In genomic region chr12:104422615-104423392, GRCm38 (mm10) we compare ENCODE assay signal across 12 mouse cellular contexts. TPM values are rescaled to one million over a fixed set of nuclear protein-coding genes. Genes with fewer than 3 reads are reported as not detected.
DNase-seq lines count a peak whose midpoint lies in the region; ATAC-seq and TF ChIP-seq lines count a peak whose summit lies in the region.
"Had no signal": no experiment of that assay in that cellular context is flagged by ENCODE, and none has a peak within 500 bp of the region (broad histone marks: within the 10 kb centered on the region; RNA-seq: fewer than 3 reads in every experiment).

No protein-coding gene starts in this region.

- H3K9me3 ChIP-seq in embryonic facial prominence, embryonic 14.5 days (ENCODE audit: control insufficient read depth, low read length), result no peaks in the 10 kb centered on the region
- H3K9me3 ChIP-seq in embryonic facial prominence, embryonic 10.5 days, result no peaks in the 10 kb centered on the region
- no peaks in the 10 kb centered on the region for H3K9me3 ChIP-seq in stomach, postnatal 0 days (ENCODE audit: control insufficient read depth, low read length)
- H3K9me3 ChIP-seq: forebrain, embryonic 15.5 days had no signal

- H3K27ac ChIP-seq in embryonic facial prominence, embryonic 14.5 days (replicated peaks; ENCODE audit: low read depth, low read length), result no peak overlapping the region
- no peak overlapping the region for H3K27ac ChIP-seq in embryonic facial prominence, embryonic 10.5 days (replicated peaks)
- no peak overlapping the region for H3K27ac ChIP-seq in kidney, adult 2 months (ENCODE audit: insufficient read depth, low read depth, low read length)
- H3K27ac ChIP-seq in stomach, postnatal 0 days (replicated peaks), result no peak overlapping the region
- H3K27ac ChIP-seq: forebrain, embryonic 15.5 days had no signal

- no peaks in the 10 kb centered on the region for H3K4me1 ChIP-seq in embryonic facial prominence, embryonic 14.5 days (ENCODE audit: control insufficient read depth, insufficient read depth, low read length)
- peaks cover 10% of the 10 kb centered on the region; the same call in 1 of the 2 replicates for H3K4me1 ChIP-seq in embryonic facial prominence, embryonic 10.5 days
- H3K4me1 ChIP-seq in kidney, adult 2 months (ENCODE audit: control insufficient read depth, insufficient read depth, low read length), result no peaks in the 10 kb centered on the region
- H3K4me1 ChIP-seq in stomach, postnatal 0 days (replicated peaks; ENCODE audit: control insufficient read depth, insufficient read depth), result no peaks in the 10 kb centered on the region
- H3K4me1 ChIP-seq: forebrain, embryonic 15.5 days had no signal

- no peaks in the 10 kb centered on the region for H3K36me3 ChIP-seq in embryonic facial prominence, embryonic 14.5 days (ENCODE audit: control insufficient read depth, insufficient read depth, low read length)
- H3K36me3 ChIP-seq in embryonic facial prominence, embryonic 10.5 days (replicated peaks), result no peaks in the 10 kb centered on the region
- H3K36me3 ChIP-seq in kidney, adult 2 months (ENCODE audit: control insufficient read depth, insufficient read depth, low read length), result no peaks in the 10 kb centered on the region
- H3K36me3 ChIP-seq in stomach, postnatal 0 days (ENCODE audit: control insufficient read depth, insufficient read depth, low read length), result no peaks in the 10 kb centered on the region
- H3K36me3 ChIP-seq: forebrain, embryonic 15.5 days had no signal

- no peak for TF ChIP-seq CTCF in kidney, adult 2 months (conservative IDR thresholded peaks at IDR 0.05; ENCODE audit: insufficient read depth, insufficient read length, low read depth, low read length)
- TF ChIP-seq CTCF in stomach, postnatal 0 days (IDR thresholded peaks at IDR 0.05; ENCODE audit: low read depth), result no peak

- DNase-seq in embryonic facial prominence, embryonic 14.5 days (ENCODE audit: low spot score), result peak; percentile 71
- no peak for DNase-seq in embryonic facial prominence, embryonic 10.5 days (ENCODE audit: low spot score)
- peak; percentile 21 for DNase-seq in urinary bladder, postnatal 14 days (ENCODE audit: low spot score)
- no peak for DNase-seq in urinary bladder, postnatal 10 days (ENCODE audit: low spot score)
- DNase-seq in kidney, adult 2 months, result peak; percentile 72
- no peak for DNase-seq in stomach, postnatal 0 days (ENCODE audit: low spot score)
- no peak for DNase-seq in frontal cortex, adult 2 months (ENCODE audit: extremely low spot score in 1 of 2, low spot score in 1 of 2)
- no peak for DNase-seq in thymus, postnatal 14 days
- DNase-seq: thymus, adult 18-20 months had no signal

- H3K4me3 ChIP-seq in embryonic facial prominence, embryonic 14.5 days (ENCODE audit: low read depth, low read length), result no peak overlapping the region
- no peak overlapping the region for H3K4me3 ChIP-seq in embryonic facial prominence, embryonic 10.5 days
- no peak overlapping the region for H3K4me3 ChIP-seq in kidney, adult 2 months (ENCODE audit: insufficient read depth, low read depth, low read length)
- no peak overlapping the region for H3K4me3 ChIP-seq in stomach, postnatal 0 days (ENCODE audit: low read depth, low read length)
- H3K4me3 ChIP-seq: forebrain, embryonic 15.5 days had no signal

- no peak for TF ChIP-seq EP300 in stomach, postnatal 0 days (optimal IDR thresholded peaks at IDR 0.05)

- no peak for TF ChIP-seq POLR2A in kidney, adult 2 months (IDR thresholded peaks at IDR 0.05; ENCODE audit: low read depth, low read length)

- no peak overlapping the region for H3K4me2 ChIP-seq in embryonic facial prominence, embryonic 14.5 days (ENCODE audit: low read depth, low read length)
- no peak overlapping the region for H3K4me2 ChIP-seq in stomach, postnatal 0 days (replicated peaks; ENCODE audit: low read depth)
- H3K4me2 ChIP-seq: forebrain, embryonic 15.5 days had no signal

- H3K27me3 ChIP-seq in embryonic facial prominence, embryonic 14.5 days (replicated peaks; ENCODE audit: control insufficient read depth, insufficient read depth, low read length), result no peaks in the 10 kb centered on the region; the same call in 1 of the 2 replicates
- no peaks in the 10 kb centered on the region for H3K27me3 ChIP-seq in embryonic facial prominence, embryonic 10.5 days (replicated peaks; ENCODE audit: low read depth, poor library complexity, severe bottlenecking)
- H3K27me3 ChIP-seq in kidney, adult 2 months (replicated peaks; ENCODE audit: control insufficient read depth, insufficient read depth, low read length), result no peaks in the 10 kb centered on the region
- H3K27me3 ChIP-seq in stomach, postnatal 0 days (ENCODE audit: control insufficient read depth, insufficient read depth, low read length), result no peaks in the 10 kb centered on the region
- H3K27me3 ChIP-seq: forebrain, embryonic 15.5 days had no signal

- ATAC-seq in embryonic facial prominence, embryonic 14.5 days (ENCODE audit: low read depth), result peak; percentile 63; the same call in 1 of the 2 replicates
- ATAC-seq in stomach, postnatal 0 days (ENCODE audit: low FRiP score, low TSS enrichment), result 0 out of 2 replicates have a peak, but pooled peaks have one; percentile 38
- ATAC-seq: activated CD4-positive, CD25-positive, alpha-beta regulatory T cell, adult 4 months; forebrain, embryonic 15.5 days had no signal

- H3K9ac ChIP-seq in embryonic facial prominence, embryonic 14.5 days (ENCODE audit: low read depth, low read length), result no peak overlapping the region
- no peak overlapping the region for H3K9ac ChIP-seq in stomach, postnatal 0 days (ENCODE audit: low read length)
- H3K9ac ChIP-seq: forebrain, embryonic 15.5 days had no signal

- WGBS in embryonic facial prominence, embryonic 14.5 days, result 64% methylated on average over 11 of the region's 11 CpGs
- WGBS in embryonic facial prominence, embryonic 10.5 days, result 84% methylated on average over 11 of the region's 11 CpGs
- 56% methylated on average over 11 of the region's 11 CpGs for WGBS in kidney, adult 2 months
- WGBS in stomach, postnatal 0 days, result 64% methylated on average over 11 of the region's 11 CpGs

RNA-seq across cellular contexts. Expression of gene Serpina3n, which starts 16.3 kb away (rescaled TPM):
- 0.60 and 0.63 TPM in 2 replicates for polyA plus RNA-seq in embryonic facial prominence, embryonic 14.5 days (2014; fragmentation: Nextera tagmentation; extraction: Ambion mirVana)
- not detected in 2 replicates for polyA plus RNA-seq in embryonic facial prominence, embryonic 10.5 days (2016; fragmentation: Nextera tagmentation; extraction: Ambion mirVana)
- 3.4 and 3.8 TPM in 2 replicates for polyA plus RNA-seq in kidney, adult 2 months (2012; rRNA removed)
- 0.53 and 1.6 TPM in 2 replicates for polyA plus RNA-seq in stomach, postnatal 0 days (2015; fragmentation: Nextera tagmentation; extraction: Ambion mirVana)
- 16.9 and 20.1 TPM in 2 replicates for polyA plus RNA-seq in frontal cortex, adult 2 months (2012; rRNA removed)
- polyA plus RNA-seq: activated CD4-positive, CD25-positive, alpha-beta regulatory T cell, adult 4 months; forebrain, embryonic 15.5 days; neural tube, embryonic 11.5 days had no signal

RNA-seq across cellular contexts. Expression of gene Gsc, which starts 50.3 kb away (rescaled TPM):
- 12.4 and 12.5 TPM in 2 replicates for polyA plus RNA-seq in embryonic facial prominence, embryonic 14.5 days (2014; fragmentation: Nextera tagmentation; extraction: Ambion mirVana)
- polyA plus RNA-seq in embryonic facial prominence, embryonic 10.5 days (2016; fragmentation: Nextera tagmentation; extraction: Ambion mirVana), result 11.8 and 20.4 TPM in 2 replicates
- polyA plus RNA-seq in kidney, adult 2 months (2012; rRNA removed), result 0.10 TPM in 1 of 2 replicates, not detected in the other
- polyA plus RNA-seq in stomach, postnatal 0 days (2015; fragmentation: Nextera tagmentation; extraction: Ambion mirVana), result 0.38 and 0.46 TPM in 2 replicates
- 0.13 TPM in 1 of 2 replicates, not detected in the other for polyA plus RNA-seq in frontal cortex, adult 2 months (2012; rRNA removed)
- polyA plus RNA-seq: activated CD4-positive, CD25-positive, alpha-beta regulatory T cell, adult 4 months had no signal

Comparison
In these comparisons a context has a peak if more than half of its experiments do, and no peak if none do; other contexts are left out.
1. DNase-seq: peak in embryonic facial prominence, embryonic 14.5 days (single experiment), urinary bladder, postnatal 14 days (single experiment) and kidney, adult 2 months (single experiment); none in embryonic facial prominence, embryonic 10.5 days (single experiment), urinary bladder, postnatal 10 days (single experiment), stomach, postnatal 0 days (single experiment), frontal cortex, adult 2 months (0 of 2) and thymus, postnatal 14 days (single experiment).